Mouse (Mus musculus): ENCODE results near the gene Cysltr1. TPM values are rescaled to one million over a fixed set of nuclear protein-coding genes. Genes with fewer than 3 reads are reported as not detected.

Cysltr1 gene
- polyA plus RNA-seq (2014; fragmentation: Nextera tagmentation; extraction: Ambion mirVana), result 0.45 and 1.5 TPM in 2 replicates

GRCm38 (mm10) chrX:106603386-106603785 is at the start of gene Cysltr1:
Gene Cysltr1 (minus strand): TSS chrX:106603679.
- H3K4me2 ChIP-seq (ENCODE audit: low read depth), result 0 out of 2 replicates have a peak within 1 kb of the TSS, but pooled peaks have one; percentile 19
- peak; percentile 9 for DNase-seq (ENCODE audit: low spot score)

GRCm38 (mm10) chrX:106634799-106635541 is 31.5 kb upstream of the Cysltr1 start:
- H3K36me3 ChIP-seq (ENCODE audit: control insufficient read depth, insufficient read depth, low read length), result no peaks in the 10 kb centered on the region
- H3K4me1 ChIP-seq (ENCODE audit: control insufficient read depth, insufficient read depth, low read length), result no peaks in the 10 kb centered on the region
- H3K27ac ChIP-seq (ENCODE audit: low read depth, low read length), result no peak overlapping the region
- DNase-seq (ENCODE audit: low spot score), result no peak
- 81% methylated on average over 3 of the region's 3 CpGs for WGBS
- H3K27me3 ChIP-seq (ENCODE audit: control insufficient read depth, insufficient read depth, low read length), result no peaks in the 10 kb centered on the region
- no peak overlapping the region for H3K4me3 ChIP-seq (ENCODE audit: low read depth, low read length)
- H3K9ac ChIP-seq (ENCODE audit: low read length), result no peak overlapping the region
- H3K4me2 ChIP-seq (ENCODE audit: low read depth), result no peak overlapping the region
- no peaks in the 10 kb centered on the region for H3K9me3 ChIP-seq (ENCODE audit: control insufficient read depth, low read length)
- no peak for ATAC-seq (ENCODE audit: insufficient read depth, low FRiP score, low TSS enrichment)

More at GRCm38 (mm10) chrX:106603386-106603785, at the start of gene Cysltr1:
- Histone ChIP-seq H3K4me3 (ENCODE audit: low read depth, low read length) (no peak within 1 kb of the TSS), H3K36me3 (ENCODE audit: control insufficient read depth, insufficient read depth, low read length) (no peaks in the 10 kb centered on the region), H3K9ac (ENCODE audit: low read length) (no peak within 1 kb of the TSS), H3K27ac (ENCODE audit: low read depth, low read length) (no peak within 1 kb of the TSS), H3K4me1 (ENCODE audit: control insufficient read depth, insufficient read depth, low read length) (no peaks in the 10 kb centered on the region), H3K27me3 (ENCODE audit: control insufficient read depth, insufficient read depth, low read length) (no peaks in the 10 kb centered on the region), H3K9me3 (ENCODE audit: control insufficient read depth, low read length) (no peaks in the 10 kb centered on the region)
- no peak for ATAC-seq (ENCODE audit: insufficient read depth, low FRiP score, low TSS enrichment)
- WGBS, result 33% methylated on average over 6 of the region's 6 CpGs

- no peak overlapping the region for H3K4me2 ChIP-seq (ENCODE audit: low read depth)
- no peaks in the 10 kb centered on the region for H3K27me3 ChIP-seq (ENCODE audit: control insufficient read depth, insufficient read depth, low read length)
- no peaks in the 10 kb centered on the region for H3K4me1 ChIP-seq (ENCODE audit: control insufficient read depth, insufficient read depth, low read length)
- H3K9ac ChIP-seq (ENCODE audit: low read length), result no peak overlapping the region
- H3K36me3 ChIP-seq (ENCODE audit: control insufficient read depth, insufficient read depth, low read length), result no peaks in the 10 kb centered on the region
- no peak overlapping the region for H3K27ac ChIP-seq (ENCODE audit: low read depth, low read length)
- no peak overlapping the region for H3K4me3 ChIP-seq (ENCODE audit: low read depth, low read length)
- DNase-seq (ENCODE audit: low spot score) (no peak), ATAC-seq (ENCODE audit: insufficient read depth, low FRiP score, low TSS enrichment) (no peak)
- H3K9me3 ChIP-seq (ENCODE audit: control insufficient read depth, low read length), result no peaks in the 10 kb centered on the region
Measured at GRCm38 (mm10) chrX:106633543-106633942, 30.1 kb upstream of the Cysltr1 start.

- Histone ChIP-seq H3K9ac (ENCODE audit: low read length) (no peak overlapping the region), H3K27me3 (ENCODE audit: control insufficient read depth, insufficient read depth, low read length) (no peaks in the 10 kb centered on the region), H3K27ac (ENCODE audit: low read depth, low read length) (no peak overlapping the region), H3K36me3 (ENCODE audit: control insufficient read depth, insufficient read depth, low read length) (no peaks in the 10 kb centered on the region), H3K4me3 (ENCODE audit: low read depth, low read length) (no peak overlapping the region), H3K9me3 (ENCODE audit: control insufficient read depth, low read length) (no peaks in the 10 kb centered on the region), H3K4me2 (ENCODE audit: low read depth) (no peak overlapping the region), H3K4me1 (ENCODE audit: control insufficient read depth, insufficient read depth, low read length) (no peaks in the 10 kb centered on the region)
- no peak for DNase-seq (ENCODE audit: low spot score)
- no peak for ATAC-seq (ENCODE audit: insufficient read depth, low FRiP score, low TSS enrichment)
- 90% methylated on average over 1 of the region's 1 CpGs for WGBS
Measured at GRCm38 (mm10) chrX:106628514-106628913, 25.0 kb upstream of the Cysltr1 start.

GRCm38 (mm10) chrX:106623667-106624066 is 20.2 kb upstream of the Cysltr1 start:
- H3K27me3 ChIP-seq (ENCODE audit: control insufficient read depth, insufficient read depth, low read length), result no peaks in the 10 kb centered on the region
- 76% methylated on average over 3 of the region's 3 CpGs for WGBS
- no peak overlapping the region for H3K9ac ChIP-seq (ENCODE audit: low read length)
- H3K4me2 ChIP-seq (ENCODE audit: low read depth), result no peak overlapping the region
- H3K9me3 ChIP-seq (ENCODE audit: control insufficient read depth, low read length), result no peaks in the 10 kb centered on the region
- DNase-seq (ENCODE audit: low spot score), result no peak
- no peaks in the 10 kb centered on the region for H3K4me1 ChIP-seq (ENCODE audit: control insufficient read depth, insufficient read depth, low read length)
- H3K4me3 ChIP-seq (ENCODE audit: low read depth, low read length), result no peak overlapping the region
- H3K36me3 ChIP-seq (ENCODE audit: control insufficient read depth, insufficient read depth, low read length), result no peaks in the 10 kb centered on the region
- no peak overlapping the region for H3K27ac ChIP-seq (ENCODE audit: low read depth, low read length)
- no peak for ATAC-seq (ENCODE audit: insufficient read depth, low FRiP score, low TSS enrichment)

- Histone ChIP-seq H3K27ac (ENCODE audit: low read depth, low read length) (no peak overlapping the region), H3K4me1 (ENCODE audit: control insufficient read depth, insufficient read depth, low read length) (no peaks in the 10 kb centered on the region), H3K36me3 (ENCODE audit: control insufficient read depth, insufficient read depth, low read length) (no peaks in the 10 kb centered on the region), H3K27me3 (ENCODE audit: control insufficient read depth, insufficient read depth, low read length) (no peaks in the 10 kb centered on the region), H3K4me3 (ENCODE audit: low read depth, low read length) (no peak overlapping the region), H3K9me3 (ENCODE audit: control insufficient read depth, low read length) (no peaks in the 10 kb centered on the region), H3K4me2 (ENCODE audit: low read depth) (no peak overlapping the region), H3K9ac (ENCODE audit: low read length) (no peak overlapping the region)
- ATAC-seq (ENCODE audit: insufficient read depth, low FRiP score, low TSS enrichment) (no peak), DNase-seq (ENCODE audit: low spot score) (no peak)
- WGBS, result 65% methylated on average over 1 of the region's 1 CpGs
Measured at GRCm38 (mm10) chrX:106622512-106622911, 19.0 kb upstream of the Cysltr1 start.

GRCm38 (mm10) chrX:106602574-106603258 is 763 bp downstream of the Cysltr1 start:
- H3K9ac ChIP-seq (ENCODE audit: low read length), result no peak overlapping the region
- DNase-seq (ENCODE audit: low spot score) (peak; percentile 13), ATAC-seq (ENCODE audit: insufficient read depth, low FRiP score, low TSS enrichment) (no peak)
- H3K27ac ChIP-seq (ENCODE audit: low read depth, low read length), result no peak overlapping the region
- H3K9me3 ChIP-seq (ENCODE audit: control insufficient read depth, low read length), result no peaks in the 10 kb centered on the region
- H3K4me3 ChIP-seq (ENCODE audit: low read depth, low read length), result no peak overlapping the region
- H3K27me3 ChIP-seq (ENCODE audit: control insufficient read depth, insufficient read depth, low read length), result no peaks in the 10 kb centered on the region
- WGBS, result 24% methylated on average over 9 of the region's 9 CpGs
- H3K36me3 ChIP-seq (ENCODE audit: control insufficient read depth, insufficient read depth, low read length), result no peaks in the 10 kb centered on the region
- H3K4me1 ChIP-seq (ENCODE audit: control insufficient read depth, insufficient read depth, low read length), result no peaks in the 10 kb centered on the region
- 0 out of 2 replicates have a peak overlapping the region, but pooled peaks have one; percentile 19 for H3K4me2 ChIP-seq (ENCODE audit: low read depth)

- 86% methylated on average over 1 of the region's 1 CpGs for WGBS
- H3K27me3 ChIP-seq (ENCODE audit: control insufficient read depth, insufficient read depth, low read length), result no peaks in the 10 kb centered on the region
- H3K4me2 ChIP-seq (ENCODE audit: low read depth), result no peak overlapping the region
- no peaks in the 10 kb centered on the region for H3K36me3 ChIP-seq (ENCODE audit: control insufficient read depth, insufficient read depth, low read length)
- no peaks in the 10 kb centered on the region for H3K9me3 ChIP-seq (ENCODE audit: control insufficient read depth, low read length)
- DNase-seq (ENCODE audit: low spot score) (no peak), ATAC-seq (ENCODE audit: insufficient read depth, low FRiP score, low TSS enrichment) (no peak)
- no peak overlapping the region for H3K27ac ChIP-seq (ENCODE audit: low read depth, low read length)
- no peak overlapping the region for H3K4me3 ChIP-seq (ENCODE audit: low read depth, low read length)
- no peak overlapping the region for H3K9ac ChIP-seq (ENCODE audit: low read length)
- H3K4me1 ChIP-seq (ENCODE audit: control insufficient read depth, insufficient read depth, low read length), result no peaks in the 10 kb centered on the region
Measured at GRCm38 (mm10) chrX:106595904-106596303, 7.6 kb downstream of the Cysltr1 start.

GRCm38 (mm10) chrX:106593914-106594313 is 9.6 kb downstream of the Cysltr1 start:
- H3K9ac ChIP-seq (ENCODE audit: low read length), result no peak overlapping the region
- H3K4me2 ChIP-seq (ENCODE audit: low read depth), result no peak overlapping the region

More at GRCm38 (mm10) chrX:106593914-106594313, 9.6 kb downstream of the Cysltr1 start:
- Histone ChIP-seq H3K27ac (ENCODE audit: low read depth, low read length) (no peak overlapping the region), H3K27me3 (ENCODE audit: control insufficient read depth, insufficient read depth, low read length) (no peaks in the 10 kb centered on the region), H3K4me3 (ENCODE audit: low read depth, low read length) (no peak overlapping the region), H3K36me3 (ENCODE audit: control insufficient read depth, insufficient read depth, low read length) (no peaks in the 10 kb centered on the region), H3K9me3 (ENCODE audit: control insufficient read depth, low read length) (no peaks in the 10 kb centered on the region), H3K4me1 (ENCODE audit: control insufficient read depth, insufficient read depth, low read length) (no peaks in the 10 kb centered on the region)
- no peak for ATAC-seq (ENCODE audit: insufficient read depth, low FRiP score, low TSS enrichment)
- DNase-seq (ENCODE audit: low spot score), result no peak
